Mouse (Mus musculus): Measurements from ENCODE around the gene Ube2d2b. TPM values are rescaled to one million over a fixed set of nuclear protein-coding genes. Genes with fewer than 3 reads are reported as not detected.

The Ube2d2b gene
- polyA plus RNA-seq, 1 experiment from 2014 or later, result 0.14 TPM

GRCm38 (mm10) chr5:107875261-107875611, 45.3 kb downstream of the Ube2d2b start:
- peaks cover 22% of the 10 kb centered on the region for H3K4me1 ChIP-seq (replicated peaks; ENCODE audit: control insufficient read depth, insufficient read depth, low read length)
- no peaks in the 10 kb centered on the region for H3K27me3 ChIP-seq (replicated peaks; ENCODE audit: control insufficient read depth, insufficient read depth, low read length)
- no peaks in the 10 kb centered on the region for H3K36me3 ChIP-seq (ENCODE audit: control insufficient read depth, insufficient read depth, low read length)
- no peak overlapping the region for H3K9ac ChIP-seq (ENCODE audit: low read length)
- no peak overlapping the region for H3K4me2 ChIP-seq (ENCODE audit: low read length)
- no peak for ATAC-seq (replicated peaks; ENCODE audit: low FRiP score, low TSS enrichment, low read depth)
- H3K27ac ChIP-seq (ENCODE audit: low read depth), result no peak overlapping the region
- DNase-seq (ENCODE audit: low spot score), result no peak
- H3K4me3 ChIP-seq (ENCODE audit: low read depth, low read length), result no peak overlapping the region
- H3K9me3 ChIP-seq (ENCODE audit: control insufficient read depth, low read length), result no peaks in the 10 kb centered on the region

DNA sequence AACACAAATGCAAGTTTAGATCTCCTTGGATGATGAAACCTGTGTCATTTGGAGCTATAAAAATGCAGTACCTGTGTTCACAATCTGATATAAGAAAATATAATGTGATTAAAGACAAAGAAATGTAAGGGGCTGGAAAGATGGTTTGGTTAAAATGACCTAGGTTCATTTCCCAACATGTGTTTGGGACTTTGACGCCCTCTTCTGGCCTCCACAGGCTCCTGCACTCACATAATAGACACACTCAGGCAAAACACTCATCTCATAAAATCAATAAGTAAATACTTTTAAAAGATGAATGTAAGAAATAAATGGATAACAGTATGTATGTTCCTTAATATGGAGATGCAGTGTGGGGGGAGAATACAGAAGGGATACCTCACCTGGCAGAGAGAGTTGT, 47.2 kb downstream of the Ube2d2b start:
- H3K27me3 ChIP-seq (replicated peaks; ENCODE audit: control insufficient read depth, insufficient read depth, low read length), result no peaks in the 10 kb centered on the region
- no peaks in the 10 kb centered on the region for H3K9me3 ChIP-seq (ENCODE audit: control insufficient read depth, low read length)
- H3K9ac ChIP-seq (ENCODE audit: low read length), result no peak overlapping the region
- H3K4me1 ChIP-seq (replicated peaks; ENCODE audit: control insufficient read depth, insufficient read depth, low read length), result peaks cover 22% of the 10 kb centered on the region
- no peak overlapping the region for H3K4me3 ChIP-seq (ENCODE audit: low read depth, low read length)
- ATAC-seq (replicated peaks; ENCODE audit: low FRiP score, low TSS enrichment, low read depth) (no peak), DNase-seq (ENCODE audit: low spot score) (no peak)
- no peak overlapping the region for H3K27ac ChIP-seq (ENCODE audit: low read depth)
- H3K36me3 ChIP-seq (ENCODE audit: control insufficient read depth, insufficient read depth, low read length), result no peaks in the 10 kb centered on the region
- no peak overlapping the region for H3K4me2 ChIP-seq (ENCODE audit: low read length)
- WGBS, result 69% methylated on average over 1 of the region's 1 CpGs

DNA sequence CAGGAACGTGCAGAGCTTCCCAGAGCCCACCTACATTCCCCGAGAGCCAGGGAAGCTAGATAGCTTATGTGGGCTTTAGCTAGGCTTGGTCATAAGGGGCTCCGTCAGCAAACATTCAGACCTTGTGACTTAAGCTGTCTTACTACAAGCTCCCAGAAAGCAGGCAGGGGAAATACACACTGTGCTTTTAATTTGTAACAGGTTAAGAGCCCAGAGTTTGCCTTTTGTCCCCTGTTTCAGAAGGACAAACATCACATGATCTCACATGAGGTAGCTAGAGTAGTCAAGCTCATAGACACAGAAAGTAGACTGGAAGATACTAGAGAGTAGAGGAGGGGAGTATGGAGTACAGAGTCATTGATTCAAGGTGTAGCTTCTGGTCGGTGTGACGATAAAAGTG, 50.8 kb downstream of the Ube2d2b start:
- Histone ChIP-seq H3K4me3 (ENCODE audit: low read depth, low read length) (no peak overlapping the region), H3K4me1 (replicated peaks; ENCODE audit: control insufficient read depth, insufficient read depth, low read length) (no peaks in the 10 kb centered on the region), H3K27me3 (replicated peaks; ENCODE audit: control insufficient read depth, insufficient read depth, low read length) (no peaks in the 10 kb centered on the region), H3K4me2 (ENCODE audit: low read length) (no peak overlapping the region), H3K9ac (ENCODE audit: low read length) (no peak overlapping the region), H3K9me3 (ENCODE audit: control insufficient read depth, low read length) (no peaks in the 10 kb centered on the region), H3K36me3 (ENCODE audit: control insufficient read depth, insufficient read depth, low read length) (no peaks in the 10 kb centered on the region), H3K27ac (ENCODE audit: low read depth) (no peak overlapping the region)
- WGBS, result 70% methylated on average over 5 of the region's 5 CpGs
- ATAC-seq (replicated peaks; ENCODE audit: low FRiP score, low TSS enrichment, low read depth) (no peak), DNase-seq (ENCODE audit: low spot score) (no peak)

Other genes starting within 250 kb of the Ube2d2b start
- gene Rpap2, start 232.7 kb upstream of the Ube2d2b start, polyA plus RNA-seq (2014; fragmentation: Nextera tagmentation; extraction: Ambion mirVana), result 16.8 and 21.6 TPM in 2 replicates
- gene Glmn, start 232.2 kb upstream of the Ube2d2b start, polyA plus RNA-seq (2014; fragmentation: Nextera tagmentation; extraction: Ambion mirVana), result 32.5 and 33.0 TPM in 2 replicates
- gene Gfi1, start 104.1 kb upstream of the Ube2d2b start, polyA plus RNA-seq (2014; fragmentation: Nextera tagmentation; extraction: Ambion mirVana), result 0.69 and 1.4 TPM in 2 replicates
- 63.6 and 69.7 TPM in 2 replicates for gene Evi5, start 45.0 kb downstream of the Ube2d2b start, polyA plus RNA-seq (2014; fragmentation: Nextera tagmentation; extraction: Ambion mirVana)
- gene Rpl5, start 70.4 kb downstream of the Ube2d2b start, polyA plus RNA-seq (2014; fragmentation: Nextera tagmentation; extraction: Ambion mirVana), result 74.8 and 83.7 TPM in 2 replicates
- gene Fam69a, start 157.0 kb downstream of the Ube2d2b start, polyA plus RNA-seq (2014; fragmentation: Nextera tagmentation; extraction: Ambion mirVana), result 24.5 and 25.0 TPM in 2 replicates
- 96.6 and 108 TPM in 2 replicates for gene Mtf2, start 235.6 kb downstream of the Ube2d2b start, polyA plus RNA-seq (2014; fragmentation: Nextera tagmentation; extraction: Ambion mirVana)

Measured in intestine, embryonic 14.5 days (tissue).